Mouse (Mus musculus) induced T-regulatory cell, adult 2 months (primary cell): ENCODE measurements around the gene Tmeff2.

Experiments
- DNase-seq: peaks from one replicate; pipeline ENCODE4 v3.0.0-alpha.2; 2012; ENCODE audit warnings: low read depth

Tmeff2 gene

GRCm38 (mm10) chr1:50980591-50980990, 80.1 kb downstream of the Tmeff2 start:
- no peak for DNase-seq

GRCm38 (mm10) chr1:50981151-50981828, 80.8 kb downstream of the Tmeff2 start:
- no peak for DNase-seq

DNA sequence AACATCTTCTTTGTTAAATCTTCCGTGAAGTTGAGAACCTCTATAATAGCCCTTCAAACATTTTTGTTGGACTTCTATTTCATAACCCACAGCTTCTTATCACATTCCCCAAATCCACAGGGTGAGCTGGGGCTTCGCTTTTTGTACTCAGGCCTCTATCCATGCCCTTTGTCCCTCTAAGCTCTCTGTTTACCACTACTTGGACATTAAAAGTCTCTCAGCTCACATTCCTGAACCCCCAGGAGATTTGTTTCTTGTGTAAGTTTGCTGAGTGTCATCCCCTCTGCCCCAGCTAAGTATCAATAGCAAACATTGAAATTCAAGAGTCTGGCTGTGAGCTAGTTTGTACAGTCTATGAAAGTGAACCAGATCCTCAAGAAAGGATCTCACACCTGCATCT, 90.2 kb downstream of the Tmeff2 start:
- no peak for DNase-seq

DNA sequence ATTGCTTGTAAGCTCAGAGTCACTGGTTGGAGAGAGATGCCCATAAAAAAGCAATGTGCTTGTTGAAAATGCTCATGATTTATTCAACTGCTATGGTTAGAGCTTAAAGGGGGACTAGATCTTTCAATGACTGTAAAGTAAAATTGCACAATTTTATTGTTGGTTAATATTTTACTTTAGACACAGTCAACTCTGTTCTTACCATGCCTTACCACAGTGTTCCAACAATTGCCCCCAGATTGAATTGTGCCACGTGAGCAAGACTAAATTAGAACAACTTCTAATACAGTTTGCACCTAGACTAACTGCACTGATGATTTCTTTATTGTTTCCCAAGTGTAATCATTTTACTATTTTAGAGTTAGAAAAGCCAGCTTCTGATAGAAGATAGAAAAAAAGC, 94.1 kb downstream of the Tmeff2 start:
- DNase-seq: no peak

DNA sequence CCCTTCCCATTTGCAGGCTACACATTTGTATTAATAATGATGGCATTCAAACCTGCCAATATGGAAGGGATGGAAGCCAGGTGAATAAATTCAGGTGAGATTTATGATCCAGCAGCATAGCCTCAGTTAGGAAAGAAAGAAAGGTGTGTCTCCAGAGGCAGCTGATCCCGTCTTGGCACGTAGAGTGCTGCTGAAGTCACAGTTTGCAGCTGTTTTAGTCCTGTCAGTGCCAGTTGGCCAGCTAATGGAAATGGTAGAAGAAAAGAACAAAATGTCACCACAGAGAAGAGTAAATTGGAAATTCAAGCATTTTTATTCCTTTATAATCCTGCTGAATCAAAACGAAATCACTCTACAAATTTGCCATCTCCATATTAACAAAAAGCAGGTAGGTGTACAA, 99.3 kb downstream of the Tmeff2 start:
- no peak for DNase-seq

- no peak for DNase-seq
These were observed 107.9 kb downstream of the Tmeff2 start for GRCm38 (mm10) chr1:51008344-51008743.

- no peak for DNase-seq
These were observed 139.8 kb downstream of the Tmeff2 start for GRCm38 (mm10) chr1:51040249-51040648.

GRCm38 (mm10) chr1:51044810-51045209, 144.4 kb downstream of the Tmeff2 start:
- DNase-seq: no peak

DNA sequence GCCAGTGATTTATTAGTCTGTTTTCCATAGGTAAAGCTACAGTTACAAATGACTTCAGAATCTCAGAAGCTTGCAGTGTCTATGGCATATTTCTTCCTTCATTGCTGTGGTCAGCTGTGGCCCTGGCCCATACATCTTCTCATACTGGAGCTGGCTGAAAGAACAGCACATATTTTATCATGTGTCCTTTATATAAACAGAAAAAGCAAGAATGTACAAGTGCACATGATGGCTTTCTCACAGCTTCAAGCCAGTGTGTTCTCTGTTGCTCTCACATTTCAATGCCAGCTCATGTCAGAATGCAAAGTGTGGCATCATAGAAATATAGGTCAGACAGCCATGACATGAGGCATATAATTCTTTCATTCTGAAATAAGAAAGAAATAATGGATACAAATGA, 164.1 kb downstream of the Tmeff2 start:
- DNase-seq: no peak

GRCm38 (mm10) chr1:51065652-51066051, 165.2 kb downstream of the Tmeff2 start:
- DNase-seq: no peak

DNA sequence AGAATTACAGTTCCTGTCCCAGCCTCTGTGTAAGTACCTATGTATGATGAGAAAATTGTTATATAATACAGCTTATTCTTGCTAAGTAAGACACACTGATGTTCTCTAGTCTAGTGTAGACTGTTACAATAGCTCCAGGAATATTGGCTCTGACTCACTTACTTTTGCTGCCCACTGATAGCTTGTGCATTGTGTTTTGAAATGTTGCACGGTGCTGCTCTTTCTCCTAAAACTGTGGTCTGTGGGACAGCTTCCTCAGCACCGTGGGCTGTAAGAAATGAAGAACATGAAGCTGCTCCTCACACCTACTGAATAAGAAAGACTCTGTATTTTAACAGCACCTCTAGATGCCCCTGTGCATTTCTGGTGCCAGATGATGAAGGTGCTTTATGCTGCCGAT, 168.4 kb downstream of the Tmeff2 start:
- DNase-seq: no peak

GRCm38 (mm10) chr1:51069288-51069687, 168.8 kb downstream of the Tmeff2 start:
- DNase-seq: no peak

- DNase-seq: no peak
These were observed 173.6 kb downstream of the Tmeff2 start for GRCm38 (mm10) chr1:51074076-51074475.

- no peak for DNase-seq
These were observed 175.6 kb downstream of the Tmeff2 start for GRCm38 (mm10) chr1:51075785-51076771.

GRCm38 (mm10) chr1:51088921-51089320, 188.5 kb downstream of the Tmeff2 start:
- no peak for DNase-seq

DNA sequence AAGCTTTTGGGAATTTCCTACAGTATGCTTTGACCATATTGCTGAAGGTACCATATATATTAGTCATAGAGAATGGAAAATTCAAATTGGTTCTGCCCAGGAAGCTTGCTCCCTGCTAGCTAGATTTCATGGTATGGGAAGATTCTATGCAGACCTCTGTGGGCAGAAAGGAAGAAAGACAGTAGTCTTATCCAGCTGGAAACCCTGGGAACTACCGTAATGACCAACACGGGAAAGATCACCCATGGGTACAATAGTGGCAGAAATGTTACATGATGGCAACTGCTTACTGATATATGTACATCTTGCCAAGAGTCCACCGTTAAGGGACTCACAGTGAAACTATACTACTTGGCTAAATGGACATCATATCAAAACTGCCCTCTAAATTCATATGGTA, 189.4 kb downstream of the Tmeff2 start:
- DNase-seq: no peak

DNA sequence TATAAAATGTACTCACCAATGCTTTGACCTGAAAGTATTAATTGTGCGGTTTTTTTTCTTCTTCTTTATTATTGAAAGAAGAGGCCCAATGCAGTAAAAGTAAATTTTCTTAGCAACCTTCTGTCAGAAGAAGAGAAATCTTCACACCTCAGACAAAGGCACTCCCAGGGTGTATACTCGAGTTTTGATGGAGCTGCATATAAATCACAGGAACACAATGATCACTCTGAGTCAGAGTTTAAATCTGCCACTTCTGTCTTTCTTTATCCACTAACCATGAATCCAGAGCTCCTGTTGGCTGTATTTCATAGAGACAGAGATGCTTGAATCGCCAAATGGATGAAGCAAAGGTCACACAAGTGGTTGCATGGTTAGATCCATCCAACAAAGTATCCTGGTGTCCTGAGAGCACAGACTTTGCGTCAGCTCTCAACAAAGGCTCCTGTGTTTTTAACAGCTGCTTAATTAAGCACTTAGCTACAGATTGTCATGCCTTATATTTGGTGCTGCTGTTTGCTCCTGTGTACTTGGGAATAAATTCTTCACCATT, 189.8 kb downstream of the Tmeff2 start:
- no peak for DNase-seq

DNA sequence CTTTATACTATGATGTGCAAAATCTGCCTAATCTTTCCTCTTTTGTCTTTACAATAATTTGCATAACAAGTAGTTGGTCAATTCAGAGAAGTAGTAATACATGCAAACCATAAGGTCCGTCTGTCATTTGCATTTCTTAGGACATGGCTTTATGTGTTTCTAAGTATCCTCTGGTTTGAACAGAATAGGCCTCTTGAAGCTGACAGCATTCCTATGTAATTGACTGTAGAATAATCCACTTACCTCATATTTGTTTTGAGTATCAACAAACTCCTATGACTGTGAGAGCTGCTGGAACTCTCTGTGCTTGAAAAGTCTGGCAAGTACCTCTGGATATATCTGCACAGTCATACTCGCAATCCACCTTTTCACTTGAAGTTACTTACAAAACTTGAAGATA, 194.3 kb downstream of the Tmeff2 start:
- no peak for DNase-seq

- DNase-seq: no peak
These were observed 196.6 kb downstream of the Tmeff2 start for GRCm38 (mm10) chr1:51096848-51097598.

DNA sequence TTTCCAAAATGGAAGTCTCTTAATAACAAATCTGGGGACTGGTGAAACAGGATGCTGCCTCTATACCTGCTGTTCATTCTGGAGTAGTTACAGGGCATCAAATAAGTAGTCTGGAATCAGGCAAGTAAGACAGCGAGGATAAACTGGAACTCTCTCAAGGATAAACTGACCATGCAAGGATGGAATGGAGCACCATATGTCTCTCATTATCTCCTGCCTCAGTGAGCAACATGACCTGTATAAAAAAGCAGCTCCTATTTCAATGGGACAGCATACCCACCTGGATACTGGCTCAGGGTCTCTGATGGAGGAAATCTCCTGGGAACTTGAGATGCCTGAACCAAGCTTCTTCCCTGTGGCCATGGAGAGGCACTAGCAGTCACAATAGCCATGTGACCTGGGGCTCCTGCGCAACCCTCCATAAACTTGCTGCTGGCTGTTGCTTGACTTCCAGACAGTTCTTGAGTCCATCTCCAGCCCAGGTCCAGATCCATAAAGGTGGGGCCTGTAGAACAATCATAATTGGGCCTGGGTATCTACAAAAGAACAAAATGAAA, 200.7 kb downstream of the Tmeff2 start:
- DNase-seq: no peak

DNA sequence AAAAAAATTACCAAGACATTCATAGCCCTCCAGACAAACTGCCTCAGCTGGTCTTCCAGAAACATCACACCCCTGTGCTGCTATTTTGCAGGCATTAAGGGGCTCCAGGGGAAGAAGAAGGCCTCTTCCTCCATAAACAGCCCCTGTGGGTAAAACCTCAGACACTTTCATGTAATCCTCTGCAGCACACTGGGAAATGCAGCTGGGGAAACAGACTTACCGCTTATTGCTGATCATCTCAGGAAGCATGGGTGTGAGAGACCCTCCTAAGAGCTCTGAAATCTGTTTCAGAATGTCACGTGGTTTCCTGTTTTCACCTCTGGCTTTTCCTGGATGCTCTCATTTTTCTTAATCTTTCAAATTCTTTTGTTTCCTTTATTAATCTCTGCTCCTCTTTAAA, 204.3 kb downstream of the Tmeff2 start:
- DNase-seq: no peak

DNA sequence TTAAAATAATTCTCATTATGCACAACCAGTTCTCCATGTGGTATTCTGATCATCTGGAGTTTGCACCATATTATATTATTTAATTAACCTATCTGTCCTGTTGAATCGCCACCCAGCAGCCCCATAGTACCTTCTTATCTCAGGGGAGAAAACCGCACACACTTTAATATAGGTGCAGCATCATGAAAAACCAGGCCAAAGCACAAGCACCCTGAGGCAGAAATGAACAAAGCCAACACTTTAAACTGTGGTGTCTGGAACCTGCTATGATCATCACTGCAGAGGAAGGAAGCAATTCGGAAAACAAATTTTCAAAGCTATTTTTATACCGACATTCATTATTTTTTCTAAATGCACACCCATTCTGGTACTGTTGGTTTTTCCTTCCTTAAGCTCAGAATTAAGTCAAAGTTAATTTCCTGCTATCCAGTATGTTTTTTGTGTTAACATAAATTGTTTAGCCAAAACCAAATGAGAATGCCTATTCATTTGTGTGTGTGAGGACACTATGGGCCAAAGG, 206.0 kb downstream of the Tmeff2 start:
- DNase-seq: no peak
